Mouse (Mus musculus): ENCODE data around the gene Parpbp. TPM values are rescaled to one million over a fixed set of nuclear protein-coding genes. Genes with fewer than 3 reads are reported as not detected.

Gene Parpbp
- 11.1 and 15.1 TPM in 2 replicates for polyA plus RNA-seq (2014; fragmentation: Nextera tagmentation; extraction: Ambion mirVana)

- Histone ChIP-seq H3K27me3 (ENCODE audit: control insufficient read depth, insufficient read depth, low read length) (no peaks in the 10 kb centered on the region), H3K9ac (ENCODE audit: low read length) (peak within 1 kb of the TSS; percentile 86), H3K36me3 (ENCODE audit: control insufficient read depth, insufficient read depth, low read length) (peaks cover 39% of the 10 kb centered on the region), H3K4me2 (ENCODE audit: low read length) (peak within 1 kb of the TSS; percentile 85), H3K4me1 (ENCODE audit: control insufficient read depth in 2 of 2, insufficient read depth in 2 of 2, low read length in 2 of 2) (peaks cover 0 to 19% of the 10 kb centered on the region in 2 experiments; a peak in 2 of 4 replicates), H3K9me3 (ENCODE audit: control insufficient read depth, low read length) (no peaks in the 10 kb centered on the region), H3K27ac (replicated peaks in 1 of 2; ENCODE audit: control insufficient read depth in 1 of 2, insufficient read depth in 1 of 2, low read depth in 2 of 2, low read length in 2 of 2) (no peak within 1 kb of the TSS), H3K4me3 (ENCODE audit: control insufficient read depth in 1 of 2, insufficient read depth in 1 of 2, low read depth in 1 of 2, low read length in 2 of 2) (peak within 1 kb of the TSS; percentile 79 to 89)
- WGBS: 1% methylated on average over 53 of the region's 53 CpGs
- ATAC-seq (ENCODE audit: insufficient number of reproducible peaks, insufficient read depth, low FRiP score, low read depth): peak; percentile 82
Measured at GRCm38 (mm10) chr10:88146707-88147477, at the start of gene Parpbp, which contains the start of gene Nup37. TSS of gene Parpbp (minus strand) at chr10:88146941. TSS of gene Nup37 (plus strand) at chr10:88146992.

GRCm38 (mm10) chr10:88167438-88168077, 20.8 kb upstream of the Parpbp start:
- ATAC-seq (ENCODE audit: insufficient number of reproducible peaks, insufficient read depth, low FRiP score, low read depth): no peak
- H3K4me1 ChIP-seq (ENCODE audit: control insufficient read depth in 2 of 2, insufficient read depth in 2 of 2, low read length in 2 of 2): no peaks in the 10 kb centered on the region
- no peak overlapping the region for H3K27ac ChIP-seq (replicated peaks in 1 of 2; ENCODE audit: control insufficient read depth in 1 of 2, insufficient read depth in 1 of 2, low read depth in 2 of 2, low read length in 2 of 2)
- H3K4me2 ChIP-seq (ENCODE audit: low read length): no peak overlapping the region
- no peaks in the 10 kb centered on the region for H3K9me3 ChIP-seq (ENCODE audit: control insufficient read depth, low read length)
- no peak overlapping the region for H3K9ac ChIP-seq (ENCODE audit: low read length)
- H3K27me3 ChIP-seq (ENCODE audit: control insufficient read depth, insufficient read depth, low read length): no peaks in the 10 kb centered on the region
- 63% methylated on average over 7 of the region's 7 CpGs for WGBS
- H3K36me3 ChIP-seq (ENCODE audit: control insufficient read depth, insufficient read depth, low read length): peaks cover 30% of the 10 kb centered on the region
- no peak overlapping the region for H3K4me3 ChIP-seq (ENCODE audit: control insufficient read depth in 1 of 2, insufficient read depth in 1 of 2, low read depth in 1 of 2, low read length in 2 of 2)

- H3K9me3 ChIP-seq (ENCODE audit: control insufficient read depth, low read length): no peaks in the 10 kb centered on the region
- ATAC-seq (ENCODE audit: insufficient number of reproducible peaks, insufficient read depth, low FRiP score, low read depth): no peak
- no peaks in the 10 kb centered on the region for H3K27me3 ChIP-seq (ENCODE audit: control insufficient read depth, insufficient read depth, low read length)
- no peak overlapping the region for H3K4me3 ChIP-seq (ENCODE audit: control insufficient read depth in 1 of 2, insufficient read depth in 1 of 2, low read depth in 1 of 2, low read length in 2 of 2)
- H3K36me3 ChIP-seq (ENCODE audit: control insufficient read depth, insufficient read depth, low read length): peaks cover 31% of the 10 kb centered on the region
- H3K4me1 ChIP-seq (ENCODE audit: control insufficient read depth in 2 of 2, insufficient read depth in 2 of 2, low read length in 2 of 2): no peaks in the 10 kb centered on the region
- no peak overlapping the region for H3K27ac ChIP-seq (replicated peaks in 1 of 2; ENCODE audit: control insufficient read depth in 1 of 2, insufficient read depth in 1 of 2, low read depth in 2 of 2, low read length in 2 of 2)
- H3K9ac ChIP-seq (ENCODE audit: low read length): no peak overlapping the region
- no peak overlapping the region for H3K4me2 ChIP-seq (ENCODE audit: low read length)
- WGBS: 93% methylated on average over 3 of the region's 3 CpGs
Measured at GRCm38 (mm10) chr10:88166158-88166557, 19.4 kb upstream of the Parpbp start.

- no peaks in the 10 kb centered on the region for H3K9me3 ChIP-seq (ENCODE audit: control insufficient read depth, low read length)
- 94% methylated on average over 5 of the region's 5 CpGs for WGBS
- no peaks in the 10 kb centered on the region for H3K27me3 ChIP-seq (ENCODE audit: control insufficient read depth, insufficient read depth, low read length)
- no peak overlapping the region for H3K4me2 ChIP-seq (ENCODE audit: low read length)
- peaks cover 58% of the 10 kb centered on the region for H3K36me3 ChIP-seq (ENCODE audit: control insufficient read depth, insufficient read depth, low read length)
- H3K4me3 ChIP-seq (ENCODE audit: control insufficient read depth in 1 of 2, insufficient read depth in 1 of 2, low read depth in 1 of 2, low read length in 2 of 2): no peak overlapping the region
- H3K9ac ChIP-seq (ENCODE audit: low read length): no peak overlapping the region
- H3K27ac ChIP-seq (replicated peaks in 1 of 2; ENCODE audit: control insufficient read depth in 1 of 2, insufficient read depth in 1 of 2, low read depth in 2 of 2, low read length in 2 of 2): no peak overlapping the region
- H3K4me1 ChIP-seq (ENCODE audit: control insufficient read depth in 2 of 2, insufficient read depth in 2 of 2, low read length in 2 of 2): no peaks in the 10 kb centered on the region
- ATAC-seq (ENCODE audit: insufficient number of reproducible peaks, insufficient read depth, low FRiP score, low read depth): no peak
Measured at GRCm38 (mm10) chr10:88162676-88163075, 15.9 kb upstream of the Parpbp start.

GRCm38 (mm10) chr10:88162096-88162495, 15.4 kb upstream of the Parpbp start:
- Histone ChIP-seq H3K27me3 (ENCODE audit: control insufficient read depth, insufficient read depth, low read length) (no peaks in the 10 kb centered on the region), H3K27ac (replicated peaks in 1 of 2; ENCODE audit: control insufficient read depth in 1 of 2, insufficient read depth in 1 of 2, low read depth in 2 of 2, low read length in 2 of 2) (no peak overlapping the region), H3K36me3 (ENCODE audit: control insufficient read depth, insufficient read depth, low read length) (peaks cover 64% of the 10 kb centered on the region), H3K4me1 (ENCODE audit: control insufficient read depth in 2 of 2, insufficient read depth in 2 of 2, low read length in 2 of 2) (no peaks in the 10 kb centered on the region), H3K4me3 (ENCODE audit: control insufficient read depth in 1 of 2, insufficient read depth in 1 of 2, low read depth in 1 of 2, low read length in 2 of 2) (no peak overlapping the region), H3K9ac (ENCODE audit: low read length) (no peak overlapping the region), H3K4me2 (ENCODE audit: low read length) (no peak overlapping the region), H3K9me3 (ENCODE audit: control insufficient read depth, low read length) (no peaks in the 10 kb centered on the region)
- 94% methylated on average over 2 of the region's 2 CpGs for WGBS
- no peak for ATAC-seq (ENCODE audit: insufficient number of reproducible peaks, insufficient read depth, low FRiP score, low read depth)

- WGBS: 74% methylated on average over 6 of the region's 6 CpGs
Measured at GRCm38 (mm10) chr10:88151658-88152057, 4.9 kb upstream of the Parpbp start.

GRCm38 (mm10) chr10:88150381-88150780, 3.6 kb upstream of the Parpbp start:
- ATAC-seq (ENCODE audit: insufficient number of reproducible peaks, insufficient read depth, low FRiP score, low read depth): no peak
- H3K4me2 ChIP-seq (ENCODE audit: low read length): no peak overlapping the region
- H3K9ac ChIP-seq (ENCODE audit: low read length): no peak overlapping the region
- no peaks in the 10 kb centered on the region for H3K27me3 ChIP-seq (ENCODE audit: control insufficient read depth, insufficient read depth, low read length)
- no peak overlapping the region for H3K27ac ChIP-seq (replicated peaks in 1 of 2; ENCODE audit: control insufficient read depth in 1 of 2, insufficient read depth in 1 of 2, low read depth in 2 of 2, low read length in 2 of 2)
- peaks cover 0 to 12% of the 10 kb centered on the region in 2 experiments; a peak in 2 of 4 replicates for H3K4me1 ChIP-seq (ENCODE audit: control insufficient read depth in 2 of 2, insufficient read depth in 2 of 2, low read length in 2 of 2)
- WGBS: 78% methylated on average over 4 of the region's 4 CpGs
- no peak overlapping the region for H3K4me3 ChIP-seq (ENCODE audit: control insufficient read depth in 1 of 2, insufficient read depth in 1 of 2, low read depth in 1 of 2, low read length in 2 of 2)
- H3K9me3 ChIP-seq (ENCODE audit: control insufficient read depth, low read length): no peaks in the 10 kb centered on the region
- peaks cover 62% of the 10 kb centered on the region for H3K36me3 ChIP-seq (ENCODE audit: control insufficient read depth, insufficient read depth, low read length)

More at GRCm38 (mm10) chr10:88151658-88152057, 4.9 kb upstream of the Parpbp start:
- Histone ChIP-seq H3K9me3 (ENCODE audit: control insufficient read depth, low read length) (no peaks in the 10 kb centered on the region), H3K27ac (replicated peaks in 1 of 2; ENCODE audit: control insufficient read depth in 1 of 2, insufficient read depth in 1 of 2, low read depth in 2 of 2, low read length in 2 of 2) (no peak overlapping the region), H3K4me1 (ENCODE audit: control insufficient read depth in 2 of 2, insufficient read depth in 2 of 2, low read length in 2 of 2) (0 out of 4 replicates have a peak, but pooled peaks cover 0 to 3% of the 10 kb centered on the region in 2 experiments), H3K9ac (ENCODE audit: low read length) (no peak overlapping the region), H3K36me3 (ENCODE audit: control insufficient read depth, insufficient read depth, low read length) (peaks cover 70% of the 10 kb centered on the region), H3K4me2 (ENCODE audit: low read length) (no peak overlapping the region), H3K4me3 (ENCODE audit: control insufficient read depth in 1 of 2, insufficient read depth in 1 of 2, low read depth in 1 of 2, low read length in 2 of 2) (no peak overlapping the region), H3K27me3 (ENCODE audit: control insufficient read depth, insufficient read depth, low read length) (no peaks in the 10 kb centered on the region)
- ATAC-seq (ENCODE audit: insufficient number of reproducible peaks, insufficient read depth, low FRiP score, low read depth): no peak
